ENCODE assay signal across 9 mouse cellular contexts in the genomic region with DNA sequence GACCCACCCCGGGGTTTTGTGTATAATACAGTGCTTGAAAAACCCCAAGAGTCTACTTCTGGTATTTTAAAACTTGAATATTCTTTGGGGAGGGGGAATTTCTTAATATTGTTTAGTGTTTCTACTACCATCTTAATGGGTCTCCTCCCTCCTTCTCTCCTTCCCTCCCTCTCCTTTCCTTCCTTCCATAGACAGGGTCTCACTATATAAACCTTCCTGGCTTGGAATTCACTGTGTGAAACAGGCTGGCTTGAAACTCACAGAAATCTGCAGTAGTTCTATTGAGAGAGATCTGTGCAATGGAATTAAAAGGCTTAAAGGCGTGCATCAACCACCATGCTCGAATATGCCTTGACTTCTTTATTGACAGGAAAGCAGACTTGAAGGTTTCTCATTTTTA. TPM values are rescaled to one million over a fixed set of nuclear protein-coding genes. Genes with fewer than 3 reads are reported as not detected.
A peak's percentile ranks its signal among the peaks of the same experiment; 100 is the strongest.
DNase-seq lines count a peak whose midpoint lies in the region; ATAC-seq and TF ChIP-seq lines count a peak whose summit lies in the region.
"Had no signal": no experiment of that assay in that cellular context is flagged by ENCODE, and none has a peak within 500 bp of the region (broad histone marks: within the 10 kb centered on the region; RNA-seq: fewer than 3 reads in every experiment).

No protein-coding gene starts in this region.

- peaks cover 43% of the 10 kb centered on the region for H3K79me2 ChIP-seq in CH12.LX (replicated peaks; ENCODE audit: control insufficient read depth, extremely low read depth, insufficient read depth, poor library complexity, severe bottlenecking)

- H3K27ac ChIP-seq in heart, embryonic 10.5 days: 0 out of 2 replicates have a peak overlapping the region, but pooled peaks have one; percentile 97
- H3K27ac ChIP-seq in CH12.LX (ENCODE audit: insufficient read depth, low read depth): no peak overlapping the region
- no peak overlapping the region for H3K27ac ChIP-seq in forebrain, postnatal 0 days (ENCODE audit: low read depth, low read length)
- peak overlapping the region; percentile 97; the same call in 1 of the 2 replicates for H3K27ac ChIP-seq in liver, embryonic 15.5 days (replicated peaks)

- peaks cover 29% of the 10 kb centered on the region for H3K4me1 ChIP-seq in heart, embryonic 10.5 days
- peaks cover 0 to 36% of the 10 kb centered on the region in 2 experiments; a peak in 2 of 4 replicates for H3K4me1 ChIP-seq in CH12.LX (ENCODE audit: control insufficient read depth in 1 of 2, insufficient read depth in 2 of 2)
- H3K4me1 ChIP-seq in forebrain, postnatal 0 days (ENCODE audit: insufficient read depth): peaks cover 10% of the 10 kb centered on the region
- peaks cover 45% of the 10 kb centered on the region for H3K4me1 ChIP-seq in liver, embryonic 15.5 days (replicated peaks)

- H3K9ac ChIP-seq in CH12.LX (ENCODE audit: insufficient read depth, low read depth): peak overlapping the region; percentile 83
- H3K9ac ChIP-seq in forebrain, postnatal 0 days: 0 out of 2 replicates have a peak overlapping the region, but pooled peaks have one; percentile 1
- peak overlapping the region; percentile 85 for H3K9ac ChIP-seq in liver, embryonic 15.5 days

- no peak for TF ChIP-seq POLR2A in CH12.LX (IDR thresholded peaks at IDR 0.05; ENCODE audit: low read depth, low read length)

- H3K4me2 ChIP-seq in CH12.LX (ENCODE audit: insufficient read depth, low read depth, poor library complexity, severe bottlenecking): peak overlapping the region; percentile 99
- peak overlapping the region; percentile 65 for H3K4me2 ChIP-seq in forebrain, postnatal 0 days (ENCODE audit: low read depth)
- H3K4me2 ChIP-seq in liver, embryonic 15.5 days: peak overlapping the region; percentile 82

- in situ Hi-C loops in CH12.LX (cut with MboI; ENCODE audit: low pct_ligation_motif_present, low pct_unique_long_range_greater_than_20kb, low sequenced_read_pairs): no loop called here

- no peaks in the 10 kb centered on the region for H3K27me3 ChIP-seq in heart, embryonic 10.5 days (ENCODE audit: insufficient read depth, poor library complexity, severe bottlenecking)
- no peaks in the 10 kb centered on the region for H3K27me3 ChIP-seq in CH12.LX (replicated peaks)
- H3K27me3 ChIP-seq in forebrain, postnatal 0 days (ENCODE audit: insufficient read depth, low read length): no peaks in the 10 kb centered on the region
- H3K27me3 ChIP-seq in liver, embryonic 15.5 days: no peaks in the 10 kb centered on the region

- ATAC-seq in forebrain, postnatal 0 days: no peak
- ATAC-seq in liver, embryonic 15.5 days (ENCODE audit: insufficient read depth): no peak

- dilution Hi-C loops in CH12.LX (cut with MboI; ENCODE audit: extremely low pct_ligation_motif_present, extremely low pct_unique_long_range_greater_than_20kb, low sequenced_read_pairs): no loop called here

- no peak for TF ChIP-seq EP300 in CH12.LX (IDR thresholded peaks at IDR 0.05; ENCODE audit: low read length)

- TF ChIP-seq RAD21 in CH12.LX (IDR thresholded peaks at IDR 0.05; ENCODE audit: low read depth, low read length): no peak

- TF ChIP-seq CTCF in CH12.LX (conservative IDR thresholded peaks at IDR 0.05 in 1 of 2, IDR thresholded peaks at IDR 0.05 in 1 of 2; ENCODE audit: low read depth in 2 of 2, low read length in 2 of 2): no peak
- TF ChIP-seq CTCF in forebrain, postnatal 0 days (IDR thresholded peaks at IDR 0.05; ENCODE audit: low read depth): no peak

- peak; percentile 27 for DNase-seq in heart, embryonic 10.5 days (ENCODE audit: low spot score)
- DNase-seq in heart, adult 18-20 months: no peak
- DNase-seq in CH12.LX (ENCODE audit: extremely low read depth) (no peak), MN1 (ENCODE audit: low spot score) (no peak)
- DNase-seq in forebrain, postnatal 0 days: no peak
- no peak for DNase-seq in layer of hippocampus, postnatal 14 days (ENCODE audit: low spot score in 2 of 2)
- no peak for DNase-seq in urinary bladder, postnatal 14 days (ENCODE audit: low spot score)
- DNase-seq: gastrocnemius, postnatal 25 days had no signal

- H3K4me3 ChIP-seq in heart, embryonic 10.5 days: peak overlapping the region; percentile 83
- H3K4me3 ChIP-seq in CH12.LX (replicated peaks in 1 of 3; ENCODE audit: low read depth in 2 of 3, low read length in 2 of 3, poor library complexity in 1 of 3): peak overlapping the region; percentile 72 to 98 (median 79)
- peak overlapping the region; percentile 62 for H3K4me3 ChIP-seq in forebrain, postnatal 0 days (ENCODE audit: low read depth, low read length)
- H3K4me3 ChIP-seq in liver, embryonic 15.5 days (replicated peaks): peak overlapping the region; percentile 83

- H3K9me3 ChIP-seq in heart, embryonic 10.5 days: no peaks in the 10 kb centered on the region
- H3K9me3 ChIP-seq in CH12.LX (replicated peaks; ENCODE audit: low read length): no peaks in the 10 kb centered on the region
- H3K9me3 ChIP-seq in forebrain, postnatal 0 days (ENCODE audit: low read length): no peaks in the 10 kb centered on the region
- H3K9me3 ChIP-seq in liver, embryonic 15.5 days (replicated peaks): no peaks in the 10 kb centered on the region

- peaks cover 30% of the 10 kb centered on the region for H3K36me3 ChIP-seq in heart, embryonic 10.5 days
- peaks cover 19 to 41% of the 10 kb centered on the region in 2 experiments for H3K36me3 ChIP-seq in CH12.LX (replicated peaks in 1 of 2; ENCODE audit: control insufficient read depth in 1 of 2, insufficient read depth in 1 of 2, low read length in 1 of 2)
- H3K36me3 ChIP-seq in forebrain, postnatal 0 days (ENCODE audit: insufficient read depth): peaks cover 17% of the 10 kb centered on the region
- H3K36me3 ChIP-seq in liver, embryonic 15.5 days (replicated peaks): peaks cover 31% of the 10 kb centered on the region

- WGBS in heart, embryonic 10.5 days: 80% methylated on average over 3 of the region's 3 CpGs
- 72% methylated on average over 3 of the region's 3 CpGs for WGBS in forebrain, postnatal 0 days
- 64% methylated on average over 3 of the region's 3 CpGs for WGBS in liver, embryonic 15.5 days (ENCODE audit: insufficient replicate concordance)

TF ChIP-seq in CH12.LX, 34 proteins besides CTCF, POLR2A, EP300 and RAD21:
- no peak for TF ChIP-seq MYC (IDR thresholded peaks at IDR 0.05; ENCODE audit: low read depth, low read length)
- TF ChIP-seq NELFE (IDR thresholded peaks at IDR 0.05; ENCODE audit: low read depth, low read length): no peak
- no peak for TF ChIP-seq RCOR1 (conservative IDR thresholded peaks at IDR 0.05; ENCODE audit: low read depth, low read length)
- no peak for TF ChIP-seq MXI1 (IDR thresholded peaks at IDR 0.05; ENCODE audit: low read depth, low read length)
- no peak for TF ChIP-seq E2F4 (IDR thresholded peaks at IDR 0.05; ENCODE audit: insufficient replicate concordance, low read depth, low read length)
- TF ChIP-seq KAT2A (IDR thresholded peaks at IDR 0.05; ENCODE audit: insufficient replicate concordance, low read length): no peak
- TF ChIP-seq ETS1 (conservative IDR thresholded peaks at IDR 0.05; ENCODE audit: low read depth, low read length): no peak
- TF ChIP-seq HCFC1 (IDR thresholded peaks at IDR 0.05; ENCODE audit: low read depth, low read length): no peak
- TF ChIP-seq ZNF384 (IDR thresholded peaks at IDR 0.05; ENCODE audit: low read depth, low read length): no peak
- no peak for TF ChIP-seq BHLHE40 (IDR thresholded peaks at IDR 0.05; ENCODE audit: low read depth, low read length)
- TF ChIP-seq PAX5 (IDR thresholded peaks at IDR 0.05; ENCODE audit: low read length): no peak
- TF ChIP-seq CHD1 (IDR thresholded peaks at IDR 0.05; ENCODE audit: low read depth, low read length): no peak
- TF ChIP-seq ZKSCAN1 (IDR thresholded peaks at IDR 0.05; ENCODE audit: borderline replicate concordance, low read depth, low read length): no peak
- no peak for TF ChIP-seq TBP (conservative IDR thresholded peaks at IDR 0.05; ENCODE audit: low read depth, low read length)
- no peak for TF ChIP-seq IRF4 (IDR thresholded peaks at IDR 0.05; ENCODE audit: low read depth, low read length)
- TF ChIP-seq SIN3A (IDR thresholded peaks at IDR 0.05; ENCODE audit: low read length): no peak
- no peak for TF ChIP-seq SMC3 (IDR thresholded peaks at IDR 0.05; ENCODE audit: low read depth, low read length)
- TF ChIP-seq JUN (IDR thresholded peaks at IDR 0.05; ENCODE audit: insufficient read depth, low read depth, low read length): no peak

RNA-seq across cellular contexts. Expression of gene Hmgb1, which starts 1.5 kb away (rescaled TPM):
- polyA plus RNA-seq in heart, embryonic 10.5 days (2016; fragmentation: Nextera tagmentation; extraction: Ambion mirVana): 757 and 1,068 TPM in 2 replicates
- total RNA-seq in heart, adult 18-20 months (2021): 100 to 1,000 TPM in 1 of 2 experiments, 10 to 100 TPM in 1; 79.8 to 103 TPM
- total RNA-seq in CH12.LX (2012; rRNA removed) (288 and 491 TPM in 2 replicates), CH12.LX (2014; rRNA removed) (673 and 899 TPM in 2 replicates)
- polyA plus RNA-seq in CH12.LX (2012; ENCODE audit: insufficient read length, low read depth): 227 and 266 TPM in 2 replicates
- 446 and 559 TPM in 2 replicates for total RNA-seq in forebrain, postnatal 0 days (2014; rRNA removed)
- 836 and 892 TPM in 2 replicates for polyA plus RNA-seq in forebrain, postnatal 0 days (2015; fragmentation: Nextera tagmentation; extraction: Ambion mirVana)
- polyA plus RNA-seq in liver, embryonic 15.5 days (2015; fragmentation: Nextera tagmentation; extraction: Ambion mirVana): 381 and 440 TPM in 2 replicates
- 100 to 1,000 TPM; 165 to 178 TPM for total RNA-seq in layer of hippocampus, postnatal 14 days (2021)

RNA-seq across cellular contexts. Expression of gene Uspl1, which starts 1.7 kb away (rescaled TPM):
- polyA plus RNA-seq in heart, embryonic 10.5 days (2016; fragmentation: Nextera tagmentation; extraction: Ambion mirVana): 45.9 and 53.7 TPM in 2 replicates
- 10 to 100 TPM; 22.0 to 23.9 TPM for total RNA-seq in heart, adult 18-20 months (2021)
- total RNA-seq in CH12.LX (2012; rRNA removed) (37.9 and 46.8 TPM in 2 replicates), CH12.LX (2014; rRNA removed) (40.2 and 43.1 TPM in 2 replicates)
- 37.7 and 41.6 TPM in 2 replicates for polyA plus RNA-seq in CH12.LX (2012; ENCODE audit: insufficient read length, low read depth)
- 61.3 and 63.6 TPM in 2 replicates for total RNA-seq in forebrain, postnatal 0 days (2014; rRNA removed)
- polyA plus RNA-seq in forebrain, postnatal 0 days (2015; fragmentation: Nextera tagmentation; extraction: Ambion mirVana): 37.3 and 41.8 TPM in 2 replicates
- 17.7 and 18.2 TPM in 2 replicates for polyA plus RNA-seq in liver, embryonic 15.5 days (2015; fragmentation: Nextera tagmentation; extraction: Ambion mirVana)
- total RNA-seq in layer of hippocampus, postnatal 14 days (2021): 10 to 100 TPM; 34.5 to 39.9 TPM

Comparison
In these comparisons a context has a peak if more than half of its experiments do, and no peak if none do; other contexts are left out.
1. H3K27ac ChIP-seq: peak in heart, embryonic 10.5 days (single experiment) and liver, embryonic 15.5 days (single experiment); none in CH12.LX (single experiment) and forebrain, postnatal 0 days (single experiment).
2. H3K9ac ChIP-seq: peak in every context shown above with its lines; median percentile 85 in liver, embryonic 15.5 days; 83 in CH12.LX; 1 in forebrain, postnatal 0 days.
3. Peak in every context shown above with its lines, with median percentiles within 50 percentile points of each other: H3K4me3 ChIP-seq and H3K4me2 ChIP-seq.